Mouse (Mus musculus) left cerebral cortex, postnatal 14 days (tissue): ENCODE measurements around the gene Lmo1. TPM values are rescaled to one million over a fixed set of nuclear protein-coding genes. Genes with fewer than 3 reads are reported as not detected.
A peak's percentile ranks its signal among the peaks of the same experiment; 100 is the strongest.
"Not testable (repeated sequence)": the region's sequence is repeated elsewhere in the genome, so short reads cannot be mapped to it uniquely, and the experiment has no call there.

Experiments
- DNase-seq, 2 experiments: peaks; one replicate each; pipeline ENCODE4 v3.0.0; 2021 to 2022; ENCODE audit warnings: low spot score in 2 of 2, mixed read lengths in 1 of 2
- intact Hi-C: fragments of 180-260 bp; cut with DNase I; formaldehyde crosslinking; loops from one replicate; pipeline ENCODE4 v1.15.1; 2025
- total RNA-seq, 2 experiments: library from RNA; stranded (reverse); gene quantifications; 2 replicates each; pipeline ENCODE4 v1.2.3; 2021

Gene Lmo1
- total RNA-seq, 2 experiments from 2014 or later: 14.6 to 17.5 TPM

DNA sequence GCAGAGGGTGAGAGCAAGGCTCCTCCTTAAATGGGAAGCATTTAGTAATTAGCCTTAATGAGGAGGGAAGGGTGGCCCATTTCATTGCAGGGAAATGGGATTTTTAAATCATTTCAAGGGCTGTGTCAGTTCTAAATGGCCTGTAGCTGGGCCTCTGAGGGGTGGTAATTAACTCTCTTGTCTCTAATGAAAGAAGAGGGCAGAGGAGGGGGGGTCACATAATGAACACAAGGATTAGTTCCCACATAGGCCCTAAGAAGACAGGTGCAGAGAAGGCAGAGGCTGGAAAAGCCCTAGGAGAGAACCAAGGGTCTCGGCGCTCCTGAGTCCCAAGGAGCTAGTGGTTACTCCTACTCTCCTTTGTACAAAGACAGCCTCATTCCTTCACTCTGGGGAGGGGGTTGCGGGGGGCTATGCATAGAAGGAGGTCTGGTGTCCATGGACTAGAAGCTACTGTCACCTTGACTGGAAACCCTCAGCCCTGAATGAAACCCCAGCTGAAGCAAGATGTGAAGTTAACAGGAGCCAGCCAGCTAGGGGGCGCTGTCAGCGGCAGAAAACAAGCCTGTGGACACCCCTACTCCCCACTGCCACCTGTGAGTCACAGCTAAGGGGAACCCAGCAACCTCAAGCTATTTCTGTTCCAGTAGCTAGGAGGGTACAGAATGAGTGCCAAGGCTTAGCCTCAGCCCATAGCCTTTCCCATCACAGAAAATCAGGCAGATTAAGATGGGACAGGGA lies 44.9 kb downstream of the Lmo1 start:
- no peak for DNase-seq
- intact Hi-C loops: loop anchor here (2.0 kb wide), 1 partner anchor 19 kb away; no protein-coding TSS in a partner anchor

DNA sequence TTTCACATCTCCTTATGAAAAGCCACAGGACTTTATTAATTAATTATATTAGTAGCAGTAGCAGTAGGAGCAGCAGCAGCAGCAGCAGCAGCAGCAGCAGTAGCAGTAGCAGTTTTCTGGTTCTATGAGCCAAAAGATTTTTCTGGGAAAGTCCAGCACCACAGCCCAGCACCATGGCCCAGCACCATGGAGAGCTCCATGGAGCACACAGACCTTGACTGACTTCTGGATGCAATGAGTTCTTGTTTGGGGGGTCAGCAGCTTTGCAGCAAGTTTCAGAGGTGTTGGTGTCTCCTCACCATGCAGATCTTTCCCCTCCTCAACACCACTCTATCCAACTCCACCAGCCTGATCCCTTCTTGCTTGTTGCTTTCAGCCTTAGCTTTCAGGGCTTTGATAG lies 45.6 kb downstream of the Lmo1 start:
- no peak for DNase-seq
- intact Hi-C loops: loop anchor here (2.0 kb wide), 1 partner anchor 19 kb away; no protein-coding TSS in a partner anchor

DNA sequence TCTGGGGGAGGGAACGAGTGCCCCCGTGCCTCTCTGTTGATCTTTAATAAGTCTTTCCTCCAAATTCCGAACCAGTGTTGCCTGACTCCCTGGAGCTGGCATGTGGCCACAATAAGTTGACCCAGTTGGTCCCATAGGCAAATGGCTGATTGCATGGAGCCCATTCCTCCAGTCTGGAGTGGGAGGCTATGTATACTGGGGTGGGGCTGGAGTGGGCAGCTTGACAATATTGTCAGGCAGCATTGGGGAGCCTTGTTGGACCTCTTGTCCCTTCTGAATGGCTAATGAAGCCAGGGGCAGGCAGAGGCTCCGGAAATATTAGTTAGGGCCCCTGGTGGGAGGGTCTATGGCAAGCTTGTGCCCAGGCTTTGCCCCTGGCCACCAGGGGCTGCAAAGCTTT lies 59.1 kb downstream of the Lmo1 start:
- intact Hi-C loops: no loop called here
- DNase-seq: no peak

GRCm38 (mm10) chr7:109115488-109115887 lies 59.5 kb downstream of the Lmo1 start:
- intact Hi-C loops, DNase-seq: not testable (repeated sequence)

DNA sequence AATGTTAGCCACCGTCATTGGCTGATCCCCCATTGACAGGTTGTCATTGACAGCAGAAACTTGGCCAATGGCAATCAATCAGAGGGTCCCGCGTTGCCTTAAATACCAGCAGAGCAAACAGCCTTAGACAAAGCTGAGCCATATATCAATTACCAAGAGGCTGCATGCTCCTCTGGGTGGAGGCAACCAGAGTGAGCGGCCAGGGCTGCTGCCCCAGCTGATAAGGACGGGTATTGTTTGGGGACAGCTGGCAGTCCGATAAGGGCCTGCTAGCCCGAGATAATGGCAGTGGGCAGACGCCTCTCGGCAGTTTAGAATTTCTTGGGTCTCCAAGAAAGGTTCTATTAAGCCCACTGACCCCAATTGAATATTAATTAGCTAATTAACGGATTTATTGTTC lies 60.1 kb downstream of the Lmo1 start:
- intact Hi-C loops: no loop called here

DNA sequence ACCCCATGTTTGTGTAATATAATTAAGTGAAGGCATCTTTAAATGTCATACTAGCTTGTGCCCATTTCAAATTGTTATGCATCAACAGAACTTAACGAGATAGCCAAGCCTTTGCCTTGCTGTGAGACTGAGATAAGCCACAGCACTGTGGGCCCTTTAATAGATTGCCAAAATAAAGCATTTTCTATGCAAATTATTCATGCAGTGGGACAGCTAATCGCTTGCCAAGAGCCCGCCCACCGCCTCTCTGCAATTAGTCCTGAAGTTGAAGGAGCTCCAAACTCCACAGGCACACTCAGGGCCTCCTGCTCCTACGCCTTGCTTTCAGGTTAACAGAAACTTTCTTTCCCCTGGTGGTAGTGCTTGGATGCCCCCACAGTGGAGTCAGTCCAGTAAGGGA lies 64.0 kb downstream of the Lmo1 start:
- peak; percentile 67 to 74 for DNase-seq
- intact Hi-C loops: loop anchor here (2.0 kb wide), 1 partner anchor 18 kb away; no protein-coding TSS in a partner anchor

More for the DNA sequence above, 60.1 kb downstream of the Lmo1 start:
- no peak for DNase-seq

DNA sequence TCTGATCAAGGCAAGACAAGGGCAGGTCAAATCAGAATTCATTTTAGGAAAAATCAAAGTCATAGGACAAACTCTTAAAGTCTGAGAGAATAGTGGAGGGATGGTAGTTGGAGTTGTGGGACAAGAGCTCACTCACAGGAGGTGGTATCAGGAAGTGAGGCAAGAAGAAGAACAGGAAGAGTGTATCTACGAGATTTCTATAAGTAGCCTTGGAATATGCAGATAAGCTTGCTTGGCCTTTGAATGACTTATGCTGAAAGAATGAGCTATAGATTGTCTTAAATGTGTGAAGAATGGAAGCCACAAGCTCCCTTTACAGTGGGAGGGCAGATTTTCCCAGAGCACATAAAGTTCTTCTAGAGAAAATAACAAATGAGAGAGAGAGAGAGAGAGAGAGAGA lies 70.1 kb downstream of the Lmo1 start:
- DNase-seq: no peak

DNA sequence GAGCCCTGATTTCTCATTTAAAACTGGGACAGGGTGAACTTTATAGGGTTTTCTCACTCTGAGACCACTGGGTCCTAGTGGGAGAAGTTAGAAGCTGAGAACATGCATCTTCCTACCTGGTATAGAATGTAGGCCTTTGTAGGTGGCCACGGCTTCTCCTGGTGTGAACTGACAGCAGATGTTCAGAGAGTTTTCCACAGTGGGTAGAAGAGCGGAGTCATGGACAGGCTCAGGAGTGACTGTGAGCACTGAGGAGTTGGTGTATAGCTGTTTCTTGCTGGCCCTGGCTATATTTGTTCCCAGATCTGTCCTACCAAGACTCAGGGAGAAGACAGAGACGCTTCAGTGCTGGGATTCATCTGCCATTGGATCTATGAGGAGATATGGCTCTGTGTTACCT lies 73.8 kb downstream of the Lmo1 start:
- intact Hi-C loops: no loop called here
- no peak for DNase-seq

More for the DNA sequence above, 70.1 kb downstream of the Lmo1 start:
- intact Hi-C loops: no loop called here

GRCm38 (mm10) chr7:109098145-109099018 lies 76.6 kb downstream of the Lmo1 start:
- peak; percentile 39 to 57 for DNase-seq
- intact Hi-C loops: loop anchor here (2.0 to 5.0 kb wide), 2 partner anchors 74 to 326 kb away; no protein-coding TSS in a partner anchor

GRCm38 (mm10) chr7:109097203-109097602 lies 77.8 kb downstream of the Lmo1 start:
- intact Hi-C loops: loop anchor here (5.0 kb wide), 1 partner anchor 75 kb away; no protein-coding TSS in a partner anchor
- no peak for DNase-seq

DNA sequence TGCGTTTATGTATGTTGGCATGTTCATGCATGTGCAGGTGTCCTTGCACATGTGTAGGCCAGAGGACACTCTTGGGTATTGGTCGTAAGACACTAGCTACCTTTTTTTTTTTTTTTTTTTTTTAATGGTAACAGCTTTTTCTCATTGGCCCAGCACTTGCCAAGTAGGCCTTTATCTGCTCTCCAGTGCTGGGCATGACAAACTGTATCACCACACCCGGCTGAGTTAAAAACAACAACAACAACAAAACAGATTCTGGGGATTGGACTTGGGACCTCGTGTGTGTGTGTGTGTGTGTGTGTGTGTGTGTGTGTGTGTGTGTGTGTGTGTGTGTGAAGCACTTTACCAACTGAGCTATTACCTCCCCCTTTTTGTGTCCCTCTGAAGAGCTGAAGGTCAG lies 78.4 kb downstream of the Lmo1 start:
- no peak for DNase-seq
- intact Hi-C loops: loop anchor here (5.0 kb wide), 1 partner anchor 76 kb away; no protein-coding TSS in a partner anchor

DNA sequence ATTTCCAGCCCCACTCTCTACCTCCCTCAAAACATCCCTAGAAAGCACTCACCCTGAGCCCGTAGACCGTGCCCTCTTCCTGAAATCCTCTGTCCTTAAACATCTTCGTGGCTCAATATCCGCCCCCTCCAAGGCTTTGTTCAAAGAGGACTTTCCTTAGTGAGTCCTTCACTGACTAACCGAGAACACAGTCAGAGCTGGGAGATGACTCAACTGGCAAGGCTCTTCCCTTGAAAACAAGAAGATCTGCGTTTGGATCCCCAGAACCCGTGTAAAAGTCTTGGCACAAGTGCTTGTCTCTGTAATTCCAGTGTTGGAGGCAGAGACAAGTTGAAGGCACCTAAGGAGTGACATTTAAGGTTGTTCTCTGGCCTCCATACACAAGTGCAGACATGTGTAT lies 80.7 kb downstream of the Lmo1 start:
- intact Hi-C loops: no loop called here
- DNase-seq: no peak

DNA sequence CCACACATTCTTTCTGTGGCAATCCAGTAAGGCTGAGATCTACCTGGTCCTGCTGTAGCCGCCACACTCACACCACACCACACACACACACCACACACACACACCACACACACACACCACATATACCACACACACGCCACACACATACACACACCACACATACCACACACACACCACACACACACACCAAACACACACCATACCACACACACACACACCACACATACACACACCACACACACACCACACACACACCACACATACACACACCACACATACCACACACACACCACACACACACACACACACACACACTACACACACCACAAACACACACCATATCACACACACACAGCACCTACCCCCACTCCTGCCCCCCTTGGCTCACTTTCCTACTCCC lies 83.7 kb downstream of the Lmo1 start:
- DNase-seq, intact Hi-C loops: not testable (repeated sequence)

Other genes with a start within 250 kb of the Lmo1 start
- gene Nlrp10, start 245.0 kb downstream of the Lmo1 start, total RNA-seq: under 1 TPM; 0.33 to 0.61 TPM
- 10 to 100 TPM; 97.5 to 98.9 TPM for gene Eif3f, start 240.8 kb downstream of the Lmo1 start, total RNA-seq
- 100 to 1,000 TPM; 140 to 148 TPM for gene Tub, start 224.9 kb downstream of the Lmo1 start, total RNA-seq
- 10 to 100 TPM; 49.3 to 53.5 TPM for gene Ric3, start 91.9 kb downstream of the Lmo1 start, total RNA-seq